Mouse (Mus musculus) hindbrain, embryonic 14.5 days (tissue): Measurements from ENCODE around the gene Elovl5. TPM values are rescaled to one million over a fixed set of nuclear protein-coding genes. Genes with fewer than 3 reads are reported as not detected.
A peak's percentile ranks its signal among the peaks of the same experiment; 100 is the strongest.

ENCODE experiments used
- ATAC-seq: fragments of 200-750 bp; cut with Nextera tagmentation; 2 replicates; pipeline ENCODE4 v1.8.0; 2017; ENCODE audit warnings: moderate number of reproducible peaks, mild to moderate bottlenecking, moderate TSS enrichment, moderate library complexity; ENCODE audit not compliant: low FRiP score
- DNase-seq: peaks from one replicate; pipeline ENCODE4 v3.0.0-alpha.2; 2015; ENCODE audit warnings: low spot score
- H3K27ac ChIP-seq: fragments of 300-500 bp; sonication (generic); 2 replicates; pipeline ENCODE4 v1.5.1; 2014; ENCODE audit warnings: mild to moderate bottlenecking, moderate library complexity
- H3K27me3 ChIP-seq: fragments of 300-500 bp; sonication (generic); 2 replicates; pipeline ENCODE4 v1.6.1; 2014; ENCODE audit warnings: mild to moderate bottlenecking, low read length, mixed read lengths; ENCODE audit not compliant: control insufficient read depth, insufficient read depth
- H3K36me3 ChIP-seq: fragments of 300-500 bp; sonication (generic); replicated peaks from 2 replicates; pipeline ENCODE4 v1.6.1; 2014; ENCODE audit not compliant: control insufficient read depth, insufficient read depth
- H3K4me1 ChIP-seq: fragments of 300-500 bp; sonication (generic); replicated peaks from 2 replicates; pipeline ENCODE4 v1.6.1; 2014; ENCODE audit warnings: antibody characterized with exemption, low read length, mixed read lengths; ENCODE audit not compliant: control insufficient read depth, insufficient read depth
- H3K4me2 ChIP-seq: fragments of 300-500 bp; sonication (generic); replicated peaks from 2 replicates; pipeline ENCODE4 v1.6.1; 2014; ENCODE audit warnings: mild to moderate bottlenecking, moderate library complexity
- H3K4me3 ChIP-seq: fragments of 300-500 bp; sonication (generic); replicated peaks from 2 replicates; pipeline ENCODE4 v1.5.1; 2014; ENCODE audit warnings: mild to moderate bottlenecking, low read length
- H3K9ac ChIP-seq: fragments of 300-500 bp; sonication (generic); 2 replicates; pipeline ENCODE4 v1.6.1; 2014
- H3K9me3 ChIP-seq: fragments of 300-500 bp; sonication (generic); 2 replicates; pipeline ENCODE4 v1.6.1; 2016; ENCODE audit warnings: low read length; ENCODE audit not compliant: control insufficient read depth
- WGBS: fragments of 180-500 bp; shearing (Covaris S2); extraction: QIAGEN DNeasy Blood & Tissue Kit; methylation state at CpG from one replicate; pipeline ENCODE4 v1.1.7; 2014; 5-methylcytosine and 5-hydroxymethylcytosine counted together
- polyA plus RNA-seq: library from polyadenylated mRNA; unstranded; fragments of >200 nt; fragmentation: Nextera tagmentation; extraction: Ambion mirVana; gene quantifications from 2 replicates; pipeline ENCODE4 v1.2.1, GENCODE M21; 2014

The Elovl5 gene
- polyA plus RNA-seq, 1 experiment from 2014 or later: 73.5 TPM

DNA sequence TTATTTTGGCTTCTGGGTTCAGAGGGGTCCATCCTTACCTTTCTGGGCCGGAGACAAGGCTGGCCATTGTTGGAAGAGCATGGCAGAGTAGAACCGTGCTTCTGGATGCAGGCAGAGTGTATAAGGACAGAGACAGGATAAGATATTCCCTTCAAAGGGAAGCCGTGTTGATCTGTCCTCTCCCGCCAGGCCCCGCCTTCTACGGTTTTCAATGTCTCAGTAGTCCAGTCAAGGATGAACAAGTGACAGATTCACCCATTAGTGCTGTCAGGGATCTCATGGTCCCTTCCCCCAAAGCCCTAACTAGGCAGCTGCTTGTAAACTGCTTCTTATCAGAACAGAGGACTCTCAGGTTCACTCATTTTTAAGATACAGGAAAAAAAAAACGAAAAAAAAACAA, 41.2 kb downstream of the Elovl5 start:
- Histone ChIP-seq H3K27me3 (no peaks in the 10 kb centered on the region), H3K9me3 (no peaks in the 10 kb centered on the region), H3K36me3 (peaks cover 15% of the 10 kb centered on the region; the same call in 1 of the 2 replicates), H3K4me1 (peaks cover 2% of the 10 kb centered on the region; the same call in 1 of the 2 replicates), H3K27ac (no peak overlapping the region), H3K4me2 (no peak overlapping the region), H3K4me3 (no peak overlapping the region), H3K9ac (no peak overlapping the region)
- DNase-seq (no peak), ATAC-seq (no peak)
- 82% methylated on average over 7 of the region's 7 CpGs for WGBS

DNA sequence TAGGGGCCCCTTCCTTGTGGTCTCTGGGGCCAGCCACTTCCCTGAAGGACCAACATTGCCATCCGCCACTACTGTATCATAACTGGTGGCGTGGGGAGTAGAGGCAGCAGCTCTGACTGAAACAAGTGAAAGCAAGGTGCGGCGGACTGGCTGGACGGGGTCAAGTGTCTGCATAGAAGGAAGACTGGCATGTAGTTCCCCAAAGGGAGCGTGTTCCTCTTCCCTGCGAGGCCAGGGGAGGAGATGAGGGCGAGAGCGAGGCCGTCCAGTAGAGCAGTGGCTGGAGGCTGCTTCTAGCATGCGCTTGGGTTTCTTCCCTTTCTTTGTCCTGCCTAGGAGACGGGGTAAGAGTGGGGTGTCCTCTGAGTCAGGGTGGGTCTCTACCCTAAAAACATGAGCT, 42.6 kb downstream of the Elovl5 start:
- Histone ChIP-seq H3K36me3 (peaks cover 15% of the 10 kb centered on the region; the same call in 1 of the 2 replicates), H3K9me3 (no peaks in the 10 kb centered on the region), H3K27me3 (no peaks in the 10 kb centered on the region), H3K4me1 (peaks cover 5% of the 10 kb centered on the region; the same call in 1 of the 2 replicates), H3K4me3 (no peak overlapping the region), H3K27ac (no peak overlapping the region), H3K4me2 (no peak overlapping the region), H3K9ac (no peak overlapping the region)
- ATAC-seq (no peak), DNase-seq (no peak)
- WGBS: 93% methylated on average over 12 of the region's 12 CpGs

DNA sequence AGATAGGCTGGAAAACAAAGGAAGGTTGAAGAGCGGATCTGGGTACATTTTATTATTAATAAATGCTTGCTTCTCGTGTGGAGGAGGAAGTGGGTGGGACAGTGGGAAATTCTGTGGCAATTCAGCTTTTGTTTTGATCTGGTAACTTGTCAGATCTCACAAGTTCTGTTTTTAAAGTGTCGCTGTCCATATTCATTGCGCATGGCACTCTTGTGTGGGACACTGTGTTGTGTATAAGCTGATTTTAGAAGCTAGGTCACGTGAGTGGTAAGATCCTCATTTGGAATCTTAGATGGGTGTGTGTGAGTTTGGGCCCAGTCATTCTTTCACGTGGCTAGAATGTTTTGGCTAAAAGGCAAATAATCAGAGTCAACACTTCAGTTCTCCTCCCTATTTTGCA, 44.2 kb downstream of the Elovl5 start:
- no peak overlapping the region for H3K27ac ChIP-seq
- peaks cover 5% of the 10 kb centered on the region; the same call in 1 of the 2 replicates for H3K4me1 ChIP-seq
- DNase-seq (no peak), ATAC-seq (no peak)
- H3K27me3 ChIP-seq: no peaks in the 10 kb centered on the region
- peaks cover 15% of the 10 kb centered on the region; the same call in 1 of the 2 replicates for H3K36me3 ChIP-seq
- H3K4me2 ChIP-seq: no peak overlapping the region
- WGBS: 84% methylated on average over 6 of the region's 6 CpGs
- no peak overlapping the region for H3K9ac ChIP-seq
- H3K9me3 ChIP-seq: no peaks in the 10 kb centered on the region
- H3K4me3 ChIP-seq: no peak overlapping the region

DNA sequence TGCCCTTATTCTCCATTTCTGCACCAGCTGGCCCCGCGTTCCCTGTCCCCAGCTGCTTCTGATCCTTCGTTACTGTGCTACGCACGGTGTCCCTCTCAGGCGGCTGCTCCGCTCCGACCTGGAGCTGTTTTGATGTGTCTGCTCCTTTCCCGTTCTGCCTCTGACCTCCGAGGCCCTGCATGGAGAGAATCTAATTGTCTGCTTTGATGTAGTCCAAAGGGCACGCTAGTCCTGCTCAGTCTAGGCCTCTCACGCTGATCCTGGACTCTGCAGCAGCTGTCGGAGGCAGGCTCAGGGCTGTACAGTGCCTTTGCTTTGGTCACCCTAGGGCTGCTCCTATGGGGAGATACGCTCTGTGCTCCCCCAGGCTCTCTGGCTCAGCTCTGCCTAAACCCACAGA, 46.9 kb downstream of the Elovl5 start:
- H3K27me3 ChIP-seq: no peaks in the 10 kb centered on the region
- H3K36me3 ChIP-seq: peaks cover 15% of the 10 kb centered on the region; the same call in 1 of the 2 replicates
- no peak overlapping the region for H3K4me2 ChIP-seq
- peaks cover 5% of the 10 kb centered on the region; the same call in 1 of the 2 replicates for H3K4me1 ChIP-seq
- 27% methylated on average over 14 of the region's 14 CpGs for WGBS
- H3K4me3 ChIP-seq: no peak overlapping the region
- no peak for DNase-seq
- peak; percentile 76; the same call in 1 of the 2 replicates for ATAC-seq
- no peak overlapping the region for H3K9ac ChIP-seq
- H3K9me3 ChIP-seq: no peaks in the 10 kb centered on the region
- no peak overlapping the region for H3K27ac ChIP-seq

DNA sequence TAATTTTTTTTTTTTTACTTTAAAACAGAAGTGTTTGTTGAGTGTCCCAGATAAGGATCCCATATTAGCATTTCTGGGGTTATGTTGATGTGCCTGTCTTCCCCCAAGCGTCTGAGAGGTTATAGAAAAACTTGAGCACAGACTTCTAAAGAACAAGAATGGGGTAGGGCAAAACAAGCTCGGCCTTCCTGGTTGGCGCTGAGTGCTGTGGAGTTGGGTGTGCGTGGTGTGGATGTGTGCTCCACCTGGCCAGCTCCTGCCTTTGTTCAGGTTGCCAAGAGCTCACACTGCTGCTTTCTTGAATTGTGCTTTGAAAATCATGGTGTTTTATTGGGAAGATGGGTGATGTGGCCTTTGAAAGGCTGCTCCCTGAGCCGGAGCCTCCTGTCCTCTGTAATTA, 48.1 kb downstream of the Elovl5 start:
- Histone ChIP-seq H3K4me2 (no peak overlapping the region), H3K4me3 (no peak overlapping the region), H3K27me3 (no peaks in the 10 kb centered on the region), H3K9ac (no peak overlapping the region), H3K4me1 (peaks cover 5% of the 10 kb centered on the region; the same call in 1 of the 2 replicates), H3K9me3 (no peaks in the 10 kb centered on the region), H3K27ac (no peak overlapping the region), H3K36me3 (peaks cover 15% of the 10 kb centered on the region; the same call in 1 of the 2 replicates)
- DNase-seq (no peak), ATAC-seq (no peak)
- 73% methylated on average over 5 of the region's 5 CpGs for WGBS

DNA sequence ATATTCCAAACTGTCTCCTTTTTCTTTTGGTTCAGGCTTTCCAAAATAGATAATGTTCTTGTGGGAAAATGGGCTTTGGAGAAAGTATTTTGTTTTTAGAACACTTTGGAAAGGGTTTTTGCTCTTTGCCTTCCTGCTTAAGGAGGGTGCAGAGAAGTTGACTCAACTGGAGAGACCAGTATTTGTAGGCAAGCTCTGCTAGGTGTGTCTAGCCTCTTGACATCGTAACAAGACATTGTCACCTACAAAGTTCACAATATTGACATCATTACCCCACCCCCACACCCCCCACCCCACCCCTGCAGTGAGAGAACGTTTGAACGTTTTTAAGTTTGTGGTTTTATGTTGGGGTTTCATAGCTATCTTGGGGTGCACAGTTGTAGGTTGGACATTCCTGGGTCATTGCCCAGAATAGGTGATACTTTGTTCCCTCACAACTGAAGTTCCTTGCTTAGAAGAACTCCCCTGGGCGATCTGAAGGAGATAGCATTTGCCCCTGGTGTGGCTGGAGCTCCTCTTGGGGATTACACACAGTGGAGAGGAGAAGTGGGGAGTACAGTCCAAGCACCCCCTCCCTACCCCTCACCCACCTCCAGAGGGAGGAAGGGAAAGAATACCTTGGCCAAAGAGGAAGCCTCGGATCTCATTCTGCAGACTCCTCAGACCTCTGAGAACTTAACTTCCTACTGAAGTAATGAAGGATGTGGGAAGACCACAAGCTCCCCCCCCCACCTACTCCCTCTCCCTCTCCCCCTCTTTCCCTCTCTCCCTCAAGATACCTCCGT, 48.8 kb downstream of the Elovl5 start:
- H3K4me2 ChIP-seq: no peak overlapping the region
- WGBS: 93% methylated on average over 6 of the region's 6 CpGs
- no peak for DNase-seq

DNA sequence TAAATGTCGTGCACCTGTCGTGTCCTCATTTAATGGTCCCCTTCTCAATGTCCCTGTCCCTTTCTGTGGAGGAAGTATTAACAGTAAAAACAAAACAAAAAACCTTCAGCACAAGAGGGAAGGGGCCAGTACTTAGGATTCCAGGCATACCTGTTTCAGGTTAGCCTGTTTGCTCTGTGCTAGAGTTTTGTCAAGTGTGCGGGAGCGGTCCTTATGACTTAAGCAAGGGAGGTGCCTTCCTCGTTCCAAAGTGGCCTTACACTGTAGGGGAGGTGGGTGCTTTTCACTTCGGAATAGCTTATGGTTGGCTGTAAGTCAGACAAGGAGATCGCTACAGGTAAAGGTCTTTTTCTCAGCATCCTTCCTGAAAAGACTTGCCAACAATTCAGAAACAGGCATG, 49.7 kb downstream of the Elovl5 start:
- Histone ChIP-seq H3K9me3 (no peaks in the 10 kb centered on the region), H3K9ac (no peak overlapping the region), H3K4me2 (no peak overlapping the region), H3K36me3 (peaks cover 6% of the 10 kb centered on the region; the same call in 1 of the 2 replicates), H3K4me3 (no peak overlapping the region), H3K27ac (no peak overlapping the region), H3K27me3 (no peaks in the 10 kb centered on the region), H3K4me1 (peaks cover 5% of the 10 kb centered on the region; the same call in 1 of the 2 replicates)
- DNase-seq: no peak
- ATAC-seq: no peak
- 98% methylated on average over 7 of the region's 7 CpGs for WGBS

More for the DNA sequence above, 48.8 kb downstream of the Elovl5 start:
- no peaks in the 10 kb centered on the region for H3K27me3 ChIP-seq
- H3K9me3 ChIP-seq: no peaks in the 10 kb centered on the region
- peaks cover 13% of the 10 kb centered on the region; the same call in 1 of the 2 replicates for H3K36me3 ChIP-seq
- H3K4me3 ChIP-seq: no peak overlapping the region
- no peak for ATAC-seq
- no peak overlapping the region for H3K9ac ChIP-seq
- H3K4me1 ChIP-seq: peaks cover 5% of the 10 kb centered on the region; the same call in 1 of the 2 replicates
- no peak overlapping the region for H3K27ac ChIP-seq

DNA sequence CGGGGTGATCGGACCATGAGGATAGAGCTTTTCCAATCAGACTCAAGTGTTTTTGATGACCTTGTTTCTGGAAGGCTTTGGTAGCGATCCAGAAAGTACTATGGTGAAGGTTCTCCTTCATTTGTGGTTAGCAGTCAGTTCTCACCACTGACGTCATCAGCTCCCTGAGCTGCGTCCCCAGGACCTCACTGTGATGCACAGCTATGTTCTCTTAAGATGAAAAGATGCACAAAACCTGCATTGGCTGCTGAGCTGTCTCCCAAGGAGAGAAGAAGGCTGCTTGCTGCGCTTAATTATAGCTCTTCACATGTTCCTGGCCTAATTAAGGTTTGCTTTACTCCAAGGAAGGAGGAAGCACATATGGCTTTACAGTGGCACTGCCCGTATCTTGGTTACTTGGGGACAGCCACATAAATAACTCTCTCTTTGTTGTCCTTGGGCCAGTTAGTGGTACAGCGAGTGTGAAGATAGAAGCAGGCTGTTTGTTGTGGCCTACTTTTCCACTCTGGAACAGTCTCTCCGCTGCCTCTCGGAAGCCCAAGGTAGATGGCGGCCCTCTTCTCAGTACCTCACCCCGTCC, 50.5 kb downstream of the Elovl5 start:
- DNase-seq (no peak), ATAC-seq (no peak)
- peaks cover under 1% of the 10 kb centered on the region; the same call in 1 of the 2 replicates for H3K36me3 ChIP-seq
- WGBS: 95% methylated on average over 12 of the region's 12 CpGs
- no peak overlapping the region for H3K4me2 ChIP-seq
- peaks cover 5% of the 10 kb centered on the region; the same call in 1 of the 2 replicates for H3K4me1 ChIP-seq
- no peak overlapping the region for H3K9ac ChIP-seq
- H3K9me3 ChIP-seq: no peaks in the 10 kb centered on the region
- no peak overlapping the region for H3K27ac ChIP-seq
- H3K27me3 ChIP-seq: no peaks in the 10 kb centered on the region
- H3K4me3 ChIP-seq: no peak overlapping the region

DNA sequence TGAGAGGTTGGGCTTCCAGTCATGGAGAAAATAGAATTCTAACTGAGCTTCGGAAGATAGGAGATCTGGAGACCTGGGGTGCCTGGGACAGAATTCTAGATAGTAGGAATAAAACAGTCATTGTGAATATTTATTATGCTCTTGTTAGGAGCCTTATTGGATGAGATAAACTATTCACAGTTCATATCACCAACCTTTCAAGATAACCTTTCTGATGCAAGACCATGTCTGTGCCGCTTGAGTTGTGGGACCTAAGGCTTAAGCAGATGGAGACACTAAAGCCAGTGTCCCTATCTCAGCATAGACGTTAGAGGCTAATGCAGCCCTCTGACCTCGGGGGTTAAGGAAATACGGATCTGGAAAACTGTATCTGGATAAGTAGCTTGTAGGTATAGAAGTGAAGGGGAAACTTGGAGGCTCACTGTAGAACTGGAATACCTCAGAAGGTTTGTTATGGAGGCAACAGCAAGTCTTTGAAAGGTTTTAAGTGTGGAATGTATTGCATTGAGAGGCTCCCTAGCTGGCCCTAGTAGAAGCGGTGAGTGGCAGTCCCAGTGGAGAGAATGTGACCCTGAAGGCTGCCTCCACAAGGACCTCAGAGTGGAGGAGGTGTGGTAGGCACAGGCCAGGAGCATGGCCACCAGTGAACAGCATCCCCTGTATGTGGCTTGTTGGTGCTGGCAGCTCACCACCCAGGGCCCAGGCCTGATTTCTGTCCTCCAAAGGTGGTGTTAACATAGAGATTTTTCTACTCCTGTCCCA, 52.2 kb downstream of the Elovl5 start:
- Histone ChIP-seq H3K4me2 (no peak overlapping the region), H3K4me1 (no peaks in the 10 kb centered on the region), H3K4me3 (no peak overlapping the region), H3K27ac (no peak overlapping the region), H3K9ac (no peak overlapping the region), H3K36me3 (no peaks in the 10 kb centered on the region), H3K9me3 (no peaks in the 10 kb centered on the region), H3K27me3 (no peaks in the 10 kb centered on the region)
- no peak for DNase-seq
- 94% methylated on average over 6 of the region's 6 CpGs for WGBS
- ATAC-seq: no peak
